Mouse (Mus musculus) midbrain, embryonic 12.5 days (tissue): Measurements from ENCODE around the gene Prkn. TPM values are rescaled to one million over a fixed set of nuclear protein-coding genes. Genes with fewer than 3 reads are reported as not detected.
"Not testable (repeated sequence)": the region's sequence is repeated elsewhere in the genome, so short reads cannot be mapped to it uniquely, and the experiment has no call there.

ENCODE experiments used
- ATAC-seq: fragments of 200-750 bp; cut with Nextera tagmentation; 2 replicates; pipeline ENCODE4 v1.8.0; 2017; ENCODE audit warnings: low read depth, moderate TSS enrichment, moderate library complexity; ENCODE audit not compliant: low FRiP score
- H3K27ac ChIP-seq: fragments of 300-500 bp; sonication (generic); replicated peaks from 2 replicates; pipeline ENCODE4 v1.5.1; 2016; ENCODE audit warnings: mild to moderate bottlenecking
- H3K27me3 ChIP-seq: fragments of 300-500 bp; sonication (generic); 2 replicates; pipeline ENCODE4 v1.6.1; 2016; ENCODE audit warnings: mild to moderate bottlenecking
- H3K36me3 ChIP-seq: fragments of 300-500 bp; sonication (generic); 2 replicates; pipeline ENCODE4 v1.6.1; 2016
- H3K4me1 ChIP-seq: fragments of 300-500 bp; sonication (generic); 2 replicates; pipeline ENCODE4 v1.6.1; 2016
- H3K4me2 ChIP-seq: fragments of 300-500 bp; sonication (generic); replicated peaks from 2 replicates; pipeline ENCODE4 v1.6.1; 2016; ENCODE audit warnings: mild to moderate bottlenecking, moderate library complexity
- H3K4me3 ChIP-seq: fragments of 300-500 bp; sonication (generic); 2 replicates; pipeline ENCODE4 v1.5.1; 2016; ENCODE audit warnings: mild to moderate bottlenecking
- H3K9ac ChIP-seq: fragments of 300-500 bp; sonication (generic); replicated peaks from 2 replicates; pipeline ENCODE4 v1.6.1; 2016; ENCODE audit warnings: mild to moderate bottlenecking, moderate library complexity
- H3K9me3 ChIP-seq: fragments of 300-500 bp; sonication (generic); 2 replicates; pipeline ENCODE4 v1.6.1; 2016; ENCODE audit warnings: mild to moderate bottlenecking
- WGBS: fragments of 180-500 bp; shearing (Covaris S2); methylation state at CpG from one replicate; pipeline ENCODE4 v1.1.7; 2016; 5-methylcytosine and 5-hydroxymethylcytosine counted together
- polyA plus RNA-seq: library from polyadenylated mRNA; unstranded; fragments of >200 nt; fragmentation: Nextera tagmentation; extraction: Ambion mirVana; gene quantifications from 2 replicates; pipeline ENCODE4 v1.2.1, GENCODE M21; 2016

Gene Prkn
- polyA plus RNA-seq, 1 experiment from 2014 or later: 2.1 TPM

DNA sequence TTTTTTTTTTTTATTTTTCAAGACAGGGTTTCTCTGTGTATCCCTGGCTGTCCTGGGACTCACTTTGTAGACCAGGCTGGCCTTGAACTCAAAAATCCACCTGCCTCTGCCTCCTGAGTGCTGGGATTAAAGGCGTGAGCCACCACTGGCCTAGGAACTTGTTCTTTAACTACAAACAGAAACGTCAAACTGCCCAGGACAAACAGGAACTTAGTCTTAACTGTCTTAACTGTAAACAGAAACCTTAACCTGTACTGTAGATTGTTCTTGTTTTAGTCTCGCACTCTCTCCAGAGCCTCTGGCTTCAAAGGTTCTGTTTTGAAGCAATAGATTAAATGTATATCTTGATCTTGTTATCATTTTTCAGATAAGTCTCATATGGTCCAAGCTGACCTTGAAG, 1154.6 kb downstream of the Prkn start:
- H3K27me3 ChIP-seq, H3K27ac ChIP-seq, ATAC-seq, H3K36me3 ChIP-seq, H3K4me3 ChIP-seq, H3K9ac ChIP-seq, H3K9me3 ChIP-seq, H3K4me2 ChIP-seq: not testable (repeated sequence)
- 89% methylated on average over 3 of the region's 3 CpGs for WGBS
- 0 out of 2 replicates have a peak, but pooled peaks cover 10% of the 10 kb centered on the region for H3K4me1 ChIP-seq

GRCm38 (mm10) chr17:11995522-11995921, 1155.3 kb downstream of the Prkn start:
- H3K4me1 ChIP-seq: 0 out of 2 replicates have a peak, but pooled peaks cover 10% of the 10 kb centered on the region
- H3K36me3 ChIP-seq: no peaks in the 10 kb centered on the region
- ATAC-seq: no peak
- no peak overlapping the region for H3K9ac ChIP-seq
- H3K4me2 ChIP-seq: no peak overlapping the region
- H3K4me3 ChIP-seq: no peak overlapping the region
- H3K9me3 ChIP-seq: no peaks in the 10 kb centered on the region
- 91% methylated on average over 3 of the region's 3 CpGs for WGBS
- no peaks in the 10 kb centered on the region for H3K27me3 ChIP-seq
- no peak overlapping the region for H3K27ac ChIP-seq

DNA sequence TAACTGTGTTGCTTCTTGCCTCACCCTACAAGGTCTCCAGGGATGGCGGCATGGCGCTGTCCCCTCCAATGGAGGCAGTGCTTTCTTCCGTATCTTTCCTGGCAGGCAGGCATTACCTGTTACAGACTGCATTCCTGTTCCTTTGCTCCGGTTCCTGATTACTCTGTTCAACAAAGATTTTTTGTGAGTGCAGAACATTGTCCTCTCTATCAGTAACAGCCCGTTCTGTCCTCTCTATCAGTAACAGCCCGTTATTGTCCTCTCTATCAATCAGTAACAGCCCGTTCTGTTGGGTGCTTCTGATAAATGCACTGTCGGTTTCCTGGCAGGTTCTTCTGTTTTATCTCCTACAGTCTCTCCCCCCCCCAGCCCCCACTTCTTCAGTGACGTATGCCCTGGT, 1156.1 kb downstream of the Prkn start:
- no peak overlapping the region for H3K4me3 ChIP-seq
- no peaks in the 10 kb centered on the region for H3K9me3 ChIP-seq
- no peaks in the 10 kb centered on the region for H3K27me3 ChIP-seq
- no peak overlapping the region for H3K27ac ChIP-seq
- 84% methylated on average over 9 of the region's 9 CpGs for whole genome bisulfite sequencing
- H3K4me2 ChIP-seq: no peak overlapping the region
- H3K9ac ChIP-seq: no peak overlapping the region
- ATAC-seq: no peak
- H3K36me3 ChIP-seq: no peaks in the 10 kb centered on the region
- H3K4me1 ChIP-seq: 0 out of 2 replicates have a peak, but pooled peaks cover 7% of the 10 kb centered on the region

DNA sequence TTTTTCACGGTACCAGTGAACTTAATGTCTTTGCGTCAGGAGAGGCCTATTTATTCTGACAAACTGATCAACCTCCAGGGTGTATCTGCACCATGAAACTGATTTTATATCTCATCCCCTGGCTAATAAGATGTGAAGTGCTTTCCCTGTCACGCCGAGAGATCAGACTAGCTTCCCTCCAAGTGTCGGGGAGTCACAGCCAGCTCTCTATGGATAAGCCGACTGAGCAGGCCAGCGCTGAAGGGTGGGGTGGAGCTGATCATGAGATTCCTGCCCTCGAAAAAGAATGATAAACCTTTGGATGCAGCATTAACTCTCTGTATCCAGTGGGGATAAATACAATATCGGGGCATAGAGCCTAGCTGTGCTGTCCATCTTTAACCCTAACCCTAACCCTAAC, 1160.1 kb downstream of the Prkn start:
- Histone ChIP-seq H3K9me3 (no peaks in the 10 kb centered on the region), H3K4me2 (no peak overlapping the region), H3K4me3 (no peak overlapping the region), H3K27ac (no peak overlapping the region), H3K9ac (no peak overlapping the region), H3K36me3 (no peaks in the 10 kb centered on the region), H3K27me3 (no peaks in the 10 kb centered on the region), H3K4me1 (no peaks in the 10 kb centered on the region)
- no peak for ATAC-seq
- 60% methylated on average over 9 of the region's 9 CpGs for whole genome bisulfite sequencing

DNA sequence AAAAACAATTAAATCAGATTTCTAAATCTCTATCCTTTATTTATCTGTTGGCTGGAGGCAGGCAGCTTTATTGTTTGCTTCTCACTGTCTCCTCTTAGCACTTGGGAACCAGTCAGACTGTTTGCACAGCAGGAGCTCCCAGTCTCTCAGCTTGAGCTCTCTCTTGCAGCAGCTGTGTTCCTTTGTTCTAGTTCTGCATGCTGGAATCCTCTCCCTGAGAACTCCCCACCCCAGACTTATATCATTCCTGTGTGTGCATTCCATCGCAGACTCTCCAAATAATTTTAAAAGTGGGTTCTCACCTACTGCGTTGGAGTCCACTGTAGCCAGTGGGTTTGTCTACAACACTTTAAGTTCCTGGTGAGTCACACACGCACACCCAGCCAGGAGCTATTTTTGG, 1181.1 kb downstream of the Prkn start:
- Histone ChIP-seq H3K36me3 (no peaks in the 10 kb centered on the region), H3K27me3 (no peaks in the 10 kb centered on the region), H3K9me3 (peaks cover 11% of the 10 kb centered on the region; the same call in 1 of the 2 replicates), H3K27ac (no peak overlapping the region), H3K4me3 (no peak overlapping the region), H3K4me1 (no peaks in the 10 kb centered on the region), H3K4me2 (no peak overlapping the region), H3K9ac (no peak overlapping the region)
- 39% methylated on average over 3 of the region's 3 CpGs for WGBS
- no peak for ATAC-seq

- no peak for ATAC-seq
- Histone ChIP-seq H3K4me3 (no peak overlapping the region), H3K4me1 (peaks cover 28% of the 10 kb centered on the region), H3K4me2 (peak overlapping the region; percentile 37; the same call in 1 of the 2 replicates), H3K36me3 (no peaks in the 10 kb centered on the region), H3K27me3 (peaks cover 26% of the 10 kb centered on the region), H3K9me3 (no peaks in the 10 kb centered on the region), H3K27ac (no peak overlapping the region), H3K9ac (no peak overlapping the region)
- 77% methylated on average over 5 of the region's 5 CpGs for whole genome bisulfite sequencing
Measured at GRCm38 (mm10) chr17:12029362-12029761, 1189.2 kb downstream of the Prkn start.

GRCm38 (mm10) chr17:12029921-12030461, 1189.8 kb downstream of the Prkn start:
- Histone ChIP-seq H3K4me3 (no peak overlapping the region), H3K27ac (peak overlapping the region; percentile 58; the same call in 1 of the 2 replicates), H3K9me3 (no peaks in the 10 kb centered on the region), H3K4me1 (peaks cover 28% of the 10 kb centered on the region), H3K36me3 (no peaks in the 10 kb centered on the region), H3K4me2 (peak overlapping the region; percentile 37), H3K27me3 (peaks cover 26% of the 10 kb centered on the region), H3K9ac (no peak overlapping the region)
- ATAC-seq: peak; percentile 35; the same call in 1 of the 2 replicates
- WGBS: 13% methylated on average over 14 of the region's 14 CpGs

DNA sequence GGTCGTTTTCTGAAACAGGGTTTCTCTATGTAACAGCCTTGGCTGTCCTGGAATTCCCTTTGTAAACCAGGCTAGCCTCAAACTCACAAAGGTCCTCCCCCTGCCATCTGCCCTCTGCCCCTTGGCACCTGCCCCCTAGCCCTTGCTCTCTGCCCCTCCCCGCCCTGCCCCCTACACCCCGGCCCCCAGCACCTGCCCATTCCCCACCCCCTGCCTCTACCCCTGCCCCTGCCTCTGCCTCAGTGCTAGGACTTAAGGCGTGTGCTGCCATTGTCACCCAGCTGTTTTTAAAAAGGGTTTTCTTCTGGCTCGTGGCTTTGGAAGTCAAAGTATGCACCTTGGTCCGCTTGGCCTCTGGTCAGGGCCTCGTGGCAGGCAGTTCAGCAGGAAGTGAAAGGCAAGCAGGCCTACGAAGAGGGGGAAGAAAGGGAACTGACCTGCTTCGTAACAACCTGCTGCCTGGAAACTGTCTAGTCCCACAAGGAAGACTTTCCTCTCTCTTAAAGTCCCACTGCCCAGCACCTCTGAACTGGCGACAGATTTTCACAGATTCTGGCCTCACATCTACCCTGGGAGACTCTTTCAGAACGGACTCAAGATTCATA, 1190.5 kb downstream of the Prkn start:
- Histone ChIP-seq H3K27me3 (peaks cover 31% of the 10 kb centered on the region), H3K4me2 (peak overlapping the region; percentile 37), H3K4me3 (0 out of 2 replicates have a peak overlapping the region, but pooled peaks have one; percentile 7), H3K9me3 (no peaks in the 10 kb centered on the region), H3K36me3 (no peaks in the 10 kb centered on the region), H3K4me1 (peaks cover 28% of the 10 kb centered on the region), H3K27ac (peak overlapping the region; percentile 58; the same call in 1 of the 2 replicates), H3K9ac (no peak overlapping the region)
- peak; percentile 59; the same call in 1 of the 2 replicates for ATAC-seq
- 5% methylated on average over 11 of the region's 11 CpGs for WGBS

DNA sequence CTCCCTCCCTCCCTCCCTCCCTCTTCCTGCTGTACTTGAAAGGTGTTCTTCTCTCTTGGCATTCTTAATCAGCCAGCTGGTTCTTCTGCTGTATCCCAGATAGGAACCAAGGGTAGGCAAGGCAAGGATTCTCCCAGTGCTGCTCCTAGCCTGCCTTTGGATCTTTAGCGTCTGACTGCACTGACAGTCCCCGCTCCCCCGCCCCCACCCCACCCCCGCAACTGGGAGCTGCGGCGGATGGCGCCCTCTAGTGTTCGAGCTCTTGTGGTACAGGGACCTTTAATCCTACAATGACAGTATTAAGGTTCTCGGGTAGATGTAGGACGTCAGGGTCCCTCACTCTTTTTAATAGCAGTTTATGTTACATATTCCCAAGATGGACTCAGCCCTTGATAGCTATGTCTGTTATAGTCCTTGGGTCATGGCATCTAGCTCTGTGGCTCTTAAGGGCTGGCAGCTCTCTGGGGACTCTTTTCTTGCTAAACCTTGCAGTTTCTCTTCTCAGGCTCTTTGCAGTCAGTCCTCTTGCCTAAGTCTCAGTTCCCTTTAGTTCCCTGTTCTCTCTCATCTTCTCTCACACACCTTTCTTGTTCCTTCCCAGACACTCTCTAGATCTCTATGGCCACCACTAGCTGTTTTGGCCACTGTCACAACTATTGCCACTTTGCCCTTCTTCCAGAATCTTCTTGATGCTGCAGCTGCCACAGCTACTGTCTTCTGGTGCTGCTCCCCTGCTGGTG, 1191.2 kb downstream of the Prkn start:
- Histone ChIP-seq H3K27ac (no peak overlapping the region), H3K9ac (no peak overlapping the region), H3K4me2 (peak overlapping the region; percentile 37), H3K36me3 (no peaks in the 10 kb centered on the region), H3K4me1 (peaks cover 28% of the 10 kb centered on the region), H3K4me3 (no peak overlapping the region), H3K27me3 (peaks cover 31% of the 10 kb centered on the region), H3K9me3 (no peaks in the 10 kb centered on the region)
- WGBS: 1% methylated on average over 10 of the region's 10 CpGs
- peak; percentile 62; the same call in 1 of the 2 replicates for ATAC-seq

DNA sequence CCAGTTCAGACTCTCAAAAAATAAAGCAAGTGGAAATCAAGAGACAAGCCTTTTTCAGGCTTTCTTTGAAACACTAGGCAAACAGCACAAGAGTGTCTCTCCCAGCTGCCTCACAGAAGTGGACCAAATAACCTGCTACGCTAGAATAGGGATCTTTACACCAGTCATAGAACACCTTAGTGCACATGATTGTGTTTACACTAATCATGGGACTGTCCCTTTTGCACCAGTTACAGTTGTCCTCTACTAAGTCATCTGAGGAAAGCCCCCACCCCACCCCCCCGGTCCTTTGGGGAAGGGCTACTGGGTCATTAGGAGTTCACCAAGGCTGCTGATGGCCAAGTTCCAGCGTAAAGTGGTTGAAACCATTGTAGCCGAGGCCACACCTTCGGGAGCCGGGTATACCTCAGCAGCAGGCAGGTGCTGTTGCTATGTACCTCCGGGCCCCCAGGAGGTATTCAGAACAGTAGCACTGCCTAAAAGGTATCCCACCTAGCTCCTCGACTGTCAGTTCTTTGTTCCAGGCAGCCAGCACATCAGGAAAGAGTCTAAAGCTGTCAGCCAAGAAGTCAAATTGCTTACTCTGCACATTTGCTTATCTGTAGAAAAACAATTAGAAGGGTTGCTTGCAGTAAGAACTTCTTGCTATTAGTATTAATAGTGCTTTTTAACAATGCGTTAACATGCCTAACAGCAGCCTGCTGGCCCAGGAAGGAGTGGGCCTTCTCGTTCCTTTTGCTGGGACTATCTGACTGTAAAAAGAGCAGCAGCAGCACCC, 1192.0 kb downstream of the Prkn start:
- no peak for ATAC-seq
- no peaks in the 10 kb centered on the region for H3K36me3 ChIP-seq
- no peaks in the 10 kb centered on the region for H3K9me3 ChIP-seq
- WGBS: 75% methylated on average over 10 of the region's 10 CpGs
- no peak overlapping the region for H3K4me3 ChIP-seq
- peaks cover 28% of the 10 kb centered on the region for H3K4me1 ChIP-seq
- H3K9ac ChIP-seq: no peak overlapping the region
- H3K27me3 ChIP-seq: peaks cover 31% of the 10 kb centered on the region
- no peak overlapping the region for H3K27ac ChIP-seq
- no peak overlapping the region for H3K4me2 ChIP-seq

DNA sequence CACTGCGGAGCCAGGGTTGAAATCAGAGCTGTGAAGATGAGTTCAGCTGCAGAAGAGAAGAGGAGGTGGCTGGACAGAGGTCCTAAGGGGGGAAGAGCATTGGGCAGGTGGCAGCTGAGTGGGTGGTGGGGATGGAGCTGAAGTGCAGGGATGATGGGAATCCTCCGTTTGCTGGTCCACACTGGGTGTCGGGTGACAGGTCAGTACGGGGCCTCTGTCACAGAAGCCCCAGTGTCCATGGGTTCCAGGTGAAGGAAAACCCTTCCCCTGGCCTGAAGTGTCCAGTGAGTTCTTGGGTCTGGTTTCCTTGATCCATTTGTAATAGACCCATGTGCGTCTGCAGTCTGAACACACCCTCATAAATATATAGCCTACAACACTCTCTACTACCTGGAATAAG, 1195.2 kb downstream of the Prkn start:
- WGBS: 58% methylated on average over 5 of the region's 5 CpGs
- H3K36me3 ChIP-seq: no peaks in the 10 kb centered on the region
- H3K4me2 ChIP-seq: no peak overlapping the region
- H3K27ac ChIP-seq: no peak overlapping the region
- no peak overlapping the region for H3K9ac ChIP-seq
- peaks cover 16% of the 10 kb centered on the region for H3K4me1 ChIP-seq
- H3K9me3 ChIP-seq: no peaks in the 10 kb centered on the region
- ATAC-seq: no peak
- H3K27me3 ChIP-seq: peaks cover 18% of the 10 kb centered on the region
- H3K4me3 ChIP-seq: no peak overlapping the region
